Mouse (Mus musculus) layer of hippocampus, adult 9-10 months (tissue): ENCODE measurements at regions not wholly inside any gene's neighbourhood (a gene's known extent, or its start where the extent isn't known, plus 50 kb on each side); places are given as distances from the start of the nearest gene placed in this dataset.

Experiments
- DNase-seq: peaks from one replicate; pipeline ENCODE4 v3.0.0; 2022; ENCODE audit warnings: low spot score

DNA sequence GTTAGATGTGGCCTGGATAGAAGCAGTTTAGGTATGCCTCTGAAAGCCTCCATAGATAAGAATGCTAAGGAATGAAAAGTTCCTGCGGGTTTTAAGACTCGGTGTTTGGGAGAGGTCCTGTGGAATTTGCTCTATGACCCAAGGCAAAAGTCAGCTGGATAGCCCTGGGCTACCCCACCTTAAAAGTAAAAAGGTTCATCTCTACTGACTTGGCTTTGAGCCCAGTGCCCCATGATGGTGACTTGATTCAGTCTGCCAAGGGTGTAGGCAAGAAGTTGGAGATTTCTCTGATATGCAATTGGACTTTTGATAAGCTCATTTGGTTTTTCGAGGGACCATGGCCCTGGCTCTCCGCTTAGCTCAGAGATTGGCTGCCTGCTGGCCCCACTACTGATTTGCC, 78.8 kb upstream of the Herc3 start:
- no peak for DNase-seq

DNA sequence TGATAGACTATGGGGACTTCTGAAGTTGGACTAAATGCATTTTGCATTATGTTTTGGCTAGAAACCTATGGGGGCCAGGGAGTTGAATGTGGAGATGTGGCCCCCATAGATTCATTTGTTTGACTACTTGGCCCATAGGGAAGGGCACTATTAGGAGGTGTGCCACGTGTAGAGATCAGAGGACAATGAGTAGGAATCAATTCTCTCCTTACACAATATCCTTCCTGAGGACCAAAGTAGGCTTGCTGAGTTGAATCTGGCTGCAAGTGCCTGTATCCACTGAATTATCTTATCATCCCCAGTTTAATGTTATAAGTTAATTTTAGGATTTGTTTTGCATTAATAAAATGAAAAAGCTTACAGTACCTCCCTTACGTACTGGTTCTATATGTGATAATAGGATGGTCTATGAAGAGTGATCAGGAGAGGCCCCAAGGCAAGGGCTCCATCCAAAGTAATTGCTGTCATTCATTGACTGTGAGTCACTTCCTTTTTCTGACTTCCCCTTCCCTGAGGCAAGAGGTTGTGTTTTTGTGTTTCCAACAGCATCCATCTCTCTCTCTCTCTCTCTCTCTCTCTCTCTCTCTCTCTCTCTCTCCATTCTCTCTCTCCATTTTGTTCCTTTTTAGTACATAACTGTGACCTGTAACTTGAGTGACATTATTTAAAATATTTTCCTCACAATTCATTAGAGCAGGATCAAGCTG, 74.8 kb upstream of the Herc3 start:
- no peak for DNase-seq

DNA sequence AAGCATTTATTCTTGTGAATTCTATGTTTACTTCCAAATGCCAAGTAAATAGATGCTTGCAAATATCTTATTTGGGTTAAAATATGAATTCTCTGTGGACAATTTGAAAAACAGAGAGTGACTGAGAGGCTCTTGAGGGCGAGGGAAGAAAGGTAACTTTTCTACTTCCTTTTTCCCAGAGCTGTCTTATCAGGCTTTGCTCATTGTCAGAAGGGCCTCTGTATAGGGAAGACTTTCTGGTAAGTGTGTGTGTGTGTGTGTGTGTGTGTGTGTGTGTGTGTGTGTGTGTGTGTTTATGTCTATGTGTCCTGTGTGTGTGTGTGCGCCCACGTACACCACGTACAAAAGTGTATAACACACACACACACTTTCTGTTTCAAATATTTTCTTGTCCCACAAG, 73.9 kb upstream of the Herc3 start:
- DNase-seq = no peak

GRCm38 (mm10) chr6:58770654-58771218, 60.5 kb upstream of the Herc3 start:
- DNase-seq = peak; percentile 40

GRCm38 (mm10) chr6:58772014-58772413, 59.3 kb upstream of the Herc3 start:
- DNase-seq = peak; percentile 61
